Mouse (Mus musculus) myocyte (in vitro differentiated cells): ENCODE results near the gene C2cd2l.
A peak's percentile ranks its signal among the peaks of the same experiment; 100 is the strongest.

Source experiments
- CEBPB ChIP-seq: IDR thresholded peaks from 2 replicates; pipeline ENCODE4 v1.6.1; 2011; ENCODE audit warnings: mild to moderate bottlenecking, moderate library complexity; ENCODE audit not compliant: poor library complexity, insufficient read depth, severe bottlenecking
- E2F4 ChIP-seq: IDR thresholded peaks from one replicate; pipeline ENCODE4 v1.6.1; 2011; ENCODE audit warnings: mild to moderate bottlenecking, control low read depth, moderate library complexity; ENCODE audit not compliant: insufficient read depth
- MAX ChIP-seq: IDR thresholded peaks from one replicate; pipeline ENCODE4 v1.6.1; 2011; ENCODE audit warnings: low read depth, mild to moderate bottlenecking, control low read depth
- MYOD1 ChIP-seq, 3 experiments: IDR thresholded peaks; one replicate each; pipeline ENCODE4 v1.6.1; 2011; ENCODE audit warnings: control low read depth in 2 of 3, low read depth in 2 of 3, mild to moderate bottlenecking in 2 of 3, moderate library complexity in 1 of 3; ENCODE audit not compliant: insufficient read length in 2 of 3, control insufficient read depth in 1 of 3
- MYOG ChIP-seq, 3 experiments: IDR thresholded peaks; one replicate each; pipeline ENCODE4 v1.6.1; 2011; ENCODE audit warnings: control low read depth in 2 of 3, low read depth in 2 of 3, mild to moderate bottlenecking in 2 of 3; ENCODE audit not compliant: insufficient read length in 2 of 3, control insufficient read depth in 1 of 3, insufficient read depth in 1 of 3
- POLR2A ChIP-seq: IDR thresholded peaks from one replicate; pipeline ENCODE4 v1.6.1; 2011; ENCODE audit warnings: low read depth, mild to moderate bottlenecking, control low read depth, moderate library complexity; ENCODE audit not compliant: insufficient read length
- POLR2AphosphoS2 ChIP-seq: IDR thresholded peaks from one replicate; pipeline ENCODE4 v1.6.1; 2011; ENCODE audit warnings: low read depth, control low read depth; ENCODE audit not compliant: insufficient read length
- REST ChIP-seq: IDR thresholded peaks from one replicate; pipeline ENCODE4 v1.6.1; 2011; ENCODE audit warnings: mild to moderate bottlenecking, control low read depth, moderate library complexity; ENCODE audit not compliant: insufficient read depth, insufficient read length
- TCF12 ChIP-seq: IDR thresholded peaks from one replicate; pipeline ENCODE4 v1.6.1; 2011; ENCODE audit warnings: mild to moderate bottlenecking, control low read depth; ENCODE audit not compliant: poor library complexity, insufficient read depth, severe bottlenecking
- USF1 ChIP-seq: IDR thresholded peaks from one replicate; pipeline ENCODE4 v1.6.1; 2011; ENCODE audit warnings: low read depth, mild to moderate bottlenecking, control low read depth, moderate library complexity

DNA sequence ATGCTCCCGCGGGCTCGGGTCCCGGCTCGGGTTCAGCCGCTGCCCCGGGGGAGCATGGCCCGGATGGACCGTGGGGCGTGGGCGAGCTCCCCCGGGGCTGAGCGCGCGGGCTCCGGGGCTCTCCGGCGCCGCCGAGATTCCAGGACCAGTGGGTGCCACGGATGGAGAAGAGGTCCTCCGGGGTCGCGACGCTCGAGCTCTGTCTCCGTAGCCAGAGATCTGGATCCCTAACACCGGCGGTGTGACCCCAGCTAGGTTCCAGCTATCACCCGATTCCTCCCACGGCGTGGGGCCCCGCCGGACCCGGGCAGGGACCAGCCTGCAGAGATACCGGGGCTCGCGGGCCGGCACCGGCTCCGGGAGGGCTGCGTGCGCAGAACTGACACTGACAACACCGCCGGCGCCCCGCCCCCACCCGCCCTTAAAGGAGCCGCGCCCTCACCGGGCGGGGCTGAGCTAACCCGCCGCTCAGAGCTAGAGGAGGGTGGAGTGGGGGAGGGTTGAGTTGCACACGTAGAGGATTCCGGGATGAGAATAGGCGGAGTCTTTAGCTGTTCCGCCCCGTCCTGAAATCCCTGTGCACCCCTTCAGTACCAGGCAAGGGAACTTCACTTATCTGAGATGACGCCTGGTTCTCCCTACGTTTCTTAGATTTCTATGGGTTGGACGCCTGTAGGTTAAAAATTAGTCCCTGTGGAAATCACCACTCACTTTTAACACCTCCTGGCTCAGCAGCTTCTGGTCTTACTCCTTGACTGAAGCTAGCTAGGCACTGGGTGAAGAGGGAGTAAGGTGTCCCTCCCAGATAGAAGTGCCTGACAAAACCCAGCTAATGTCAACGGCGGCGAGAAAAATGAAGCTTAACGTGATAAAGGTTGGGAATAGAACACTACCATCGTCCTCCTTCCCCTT lies at the start of gene C2cd2l:
- no peak for TF ChIP-seq MAX
- peak; percentile 80 for TF ChIP-seq POLR2A
- no peak for TF ChIP-seq MYOD1 (IDR thresholded peaks at IDR 0.05; ENCODE audit: control insufficient read depth in 1 of 3, insufficient read length in 2 of 3, low read depth in 2 of 3)
- TF ChIP-seq TCF12: no peak
- TF ChIP-seq USF1: no peak
- TF ChIP-seq MYOG (IDR thresholded peaks at IDR 0.05; ENCODE audit: control insufficient read depth in 1 of 3, insufficient read depth in 1 of 3, insufficient read length in 2 of 3, low read depth in 2 of 3): no peak
- no peak for TF ChIP-seq REST
- no peak for TF ChIP-seq CEBPB
- TF ChIP-seq E2F4: no peak
- TF ChIP-seq POLR2AphosphoS2: peak; percentile 9
